Mouse (Mus musculus): ENCODE measurements at regions not wholly inside any gene's neighbourhood (a gene's known extent, or its start where the extent isn't known, plus 50 kb on each side); places are given as distances from the start of the nearest gene placed in this dataset.

GRCm38 (mm10) chr2:48634456-48635174, 179.3 kb upstream of the Acvr2a start:
- Histone ChIP-seq H3K27ac (no peak overlapping the region), H3K4me3 (ENCODE audit: insufficient read depth in 1 of 2, low read depth in 2 of 2, low read length in 2 of 2) (no peak overlapping the region), H3K36me3 (replicated peaks; ENCODE audit: control insufficient read depth, insufficient read depth, low read depth) (no peaks in the 10 kb centered on the region), H3K4me1 (replicated peaks; ENCODE audit: control insufficient read depth in 2 of 2, insufficient read depth in 2 of 2, low read length in 1 of 2) (no peaks in the 10 kb centered on the region), H3K9me3 (ENCODE audit: control insufficient read depth, low read length) (no peaks in the 10 kb centered on the region), H3K27me3 (ENCODE audit: control insufficient read depth, insufficient read depth, low read length) (no peaks in the 10 kb centered on the region), H3K4me2 (ENCODE audit: low read depth) (no peak overlapping the region), H3K9ac (replicated peaks) (no peak overlapping the region)
- ATAC-seq (ENCODE audit: insufficient read depth) (no peak), DNase-seq (ENCODE audit: low read depth in 3 of 3, low spot score in 3 of 3) (no peak)
- WGBS (ENCODE audit: insufficient replicate concordance), result 63% methylated on average over 10 of the region's 10 CpGs
- TF ChIP-seq EP300 (IDR thresholded peaks at IDR 0.05; ENCODE audit: low read depth) (no peak), CTCF (IDR thresholded peaks at IDR 0.05; ENCODE audit: low read depth) (no peak)

- no peak for TF ChIP-seq EP300 (IDR thresholded peaks at IDR 0.05; ENCODE audit: low read depth)
- no peak for TF ChIP-seq CTCF (IDR thresholded peaks at IDR 0.05; ENCODE audit: low read depth)
- no peaks in the 10 kb centered on the region for H3K9me3 ChIP-seq (ENCODE audit: control insufficient read depth, low read length)
- ATAC-seq (ENCODE audit: insufficient read depth), result no peak
- H3K4me3 ChIP-seq (ENCODE audit: insufficient read depth in 1 of 2, low read depth in 2 of 2, low read length in 2 of 2), result no peak overlapping the region
- WGBS (ENCODE audit: insufficient replicate concordance), result 55% methylated on average over 2 of the region's 2 CpGs
- no peaks in the 10 kb centered on the region for H3K27me3 ChIP-seq (ENCODE audit: control insufficient read depth, insufficient read depth, low read length)
- no peak overlapping the region for H3K9ac ChIP-seq (replicated peaks)
- H3K4me2 ChIP-seq (ENCODE audit: low read depth), result no peak overlapping the region
- DNase-seq (ENCODE audit: low read depth in 3 of 3, low spot score in 3 of 3), result no peak
- H3K36me3 ChIP-seq (replicated peaks; ENCODE audit: control insufficient read depth, insufficient read depth, low read depth), result no peaks in the 10 kb centered on the region
- no peak overlapping the region for H3K27ac ChIP-seq
- no peaks in the 10 kb centered on the region for H3K4me1 ChIP-seq (replicated peaks; ENCODE audit: control insufficient read depth in 2 of 2, insufficient read depth in 2 of 2, low read length in 1 of 2)
Measured at GRCm38 (mm10) chr2:48636108-48636507, 177.8 kb upstream of the Acvr2a start.

- DNase-seq (ENCODE audit: low read depth in 3 of 3, low spot score in 3 of 3) (no peak), ATAC-seq (ENCODE audit: insufficient read depth) (no peak)
- no peaks in the 10 kb centered on the region for H3K4me1 ChIP-seq (replicated peaks; ENCODE audit: control insufficient read depth in 2 of 2, insufficient read depth in 2 of 2, low read length in 1 of 2)
- H3K36me3 ChIP-seq (replicated peaks; ENCODE audit: control insufficient read depth, insufficient read depth, low read depth), result no peaks in the 10 kb centered on the region
- 33% methylated on average over 3 of the region's 3 CpGs for WGBS (ENCODE audit: insufficient replicate concordance)
- no peaks in the 10 kb centered on the region for H3K27me3 ChIP-seq (ENCODE audit: control insufficient read depth, insufficient read depth, low read length)
- H3K9ac ChIP-seq (replicated peaks), result no peak overlapping the region
- no peak overlapping the region for H3K27ac ChIP-seq
- no peak overlapping the region for H3K4me2 ChIP-seq (ENCODE audit: low read depth)
- H3K4me3 ChIP-seq (ENCODE audit: insufficient read depth in 1 of 2, low read depth in 2 of 2, low read length in 2 of 2), result no peak overlapping the region
- no peaks in the 10 kb centered on the region for H3K9me3 ChIP-seq (ENCODE audit: control insufficient read depth, low read length)
- TF ChIP-seq EP300 (IDR thresholded peaks at IDR 0.05; ENCODE audit: low read depth), result no peak
- TF ChIP-seq CTCF (IDR thresholded peaks at IDR 0.05; ENCODE audit: low read depth), result no peak
Measured at GRCm38 (mm10) chr2:48644114-48644513, 169.8 kb upstream of the Acvr2a start.

GRCm38 (mm10) chr2:48650281-48650680, 163.6 kb upstream of the Acvr2a start:
- Histone ChIP-seq H3K9me3 (ENCODE audit: control insufficient read depth, low read length) (no peaks in the 10 kb centered on the region), H3K4me2 (ENCODE audit: low read depth) (no peak overlapping the region), H3K27ac (no peak overlapping the region), H3K27me3 (ENCODE audit: control insufficient read depth, insufficient read depth, low read length) (no peaks in the 10 kb centered on the region), H3K9ac (replicated peaks) (no peak overlapping the region), H3K4me3 (ENCODE audit: insufficient read depth in 1 of 2, low read depth in 2 of 2, low read length in 2 of 2) (no peak overlapping the region), H3K4me1 (replicated peaks; ENCODE audit: control insufficient read depth in 2 of 2, insufficient read depth in 2 of 2, low read length in 1 of 2) (no peaks in the 10 kb centered on the region), H3K36me3 (replicated peaks; ENCODE audit: control insufficient read depth, insufficient read depth, low read depth) (no peaks in the 10 kb centered on the region)
- DNase-seq (ENCODE audit: low read depth in 3 of 3, low spot score in 3 of 3), result no peak
- no peak for ATAC-seq (ENCODE audit: insufficient read depth)
- TF ChIP-seq EP300 (IDR thresholded peaks at IDR 0.05; ENCODE audit: low read depth) (no peak), CTCF (IDR thresholded peaks at IDR 0.05; ENCODE audit: low read depth) (no peak)
- WGBS (ENCODE audit: insufficient replicate concordance), result 40% methylated on average over 2 of the region's 2 CpGs

- Histone ChIP-seq H3K27ac (no peak overlapping the region), H3K9me3 (ENCODE audit: control insufficient read depth, low read length) (no peaks in the 10 kb centered on the region), H3K36me3 (replicated peaks; ENCODE audit: control insufficient read depth, insufficient read depth, low read depth) (no peaks in the 10 kb centered on the region), H3K4me2 (ENCODE audit: low read depth) (no peak overlapping the region), H3K9ac (replicated peaks) (no peak overlapping the region), H3K27me3 (ENCODE audit: control insufficient read depth, insufficient read depth, low read length) (no peaks in the 10 kb centered on the region), H3K4me3 (ENCODE audit: insufficient read depth in 1 of 2, low read depth in 2 of 2, low read length in 2 of 2) (no peak overlapping the region), H3K4me1 (replicated peaks; ENCODE audit: control insufficient read depth in 2 of 2, insufficient read depth in 2 of 2, low read length in 1 of 2) (no peaks in the 10 kb centered on the region)
- DNase-seq (ENCODE audit: low read depth in 3 of 3, low spot score in 3 of 3), result no peak
- no peak for ATAC-seq (ENCODE audit: insufficient read depth)
- TF ChIP-seq CTCF (IDR thresholded peaks at IDR 0.05; ENCODE audit: low read depth), result no peak
- 46% methylated on average over 1 of the region's 1 CpGs for WGBS (ENCODE audit: insufficient replicate concordance)
Measured at GRCm38 (mm10) chr2:48661222-48661621, 152.7 kb upstream of the Acvr2a start.

Measured in liver, embryonic 14.5 days (tissue).